29 mouse cellular contexts compared by ENCODE assay signal in the genomic region with DNA sequence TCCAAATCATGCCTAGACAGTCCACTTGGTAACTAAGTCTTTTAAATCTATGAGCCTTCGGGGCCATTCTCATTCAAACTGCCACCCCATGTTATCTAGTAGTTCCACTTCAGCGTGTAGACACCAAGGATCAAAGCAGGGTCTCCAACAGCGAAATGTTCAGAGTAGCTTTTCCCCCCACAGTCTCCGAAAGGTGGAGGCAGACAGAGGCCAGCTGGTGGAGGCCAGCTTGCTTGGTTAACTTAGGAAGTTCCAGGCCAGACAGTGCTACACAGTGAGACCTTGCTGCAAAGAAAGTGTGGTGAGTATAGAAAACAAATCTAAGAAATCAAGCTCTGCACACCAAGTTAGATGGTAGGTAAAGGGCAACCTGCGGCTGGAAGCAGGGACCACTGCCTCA. TPM values are rescaled to one million over a fixed set of nuclear protein-coding genes. Genes with fewer than 3 reads are reported as not detected.
"Had no signal": no experiment of that assay in that cellular context is flagged by ENCODE, and none has a peak within 500 bp of the region (broad histone marks: within the 10 kb centered on the region; RNA-seq: fewer than 3 reads in every experiment).

No protein-coding gene starts in this region.

- H3K4me2 ChIP-seq: heart, embryonic 11.5 days; heart, embryonic 13.5 days; heart, embryonic 15.5 days; hindbrain, embryonic 13.5 days; hindbrain, embryonic 15.5 days; kidney, embryonic 15.5 days; limb, embryonic 13.5 days; limb, embryonic 15.5 days had no signal

- H3K27me3 ChIP-seq: heart, embryonic 13.5 days; heart, embryonic 15.5 days; hindbrain, embryonic 13.5 days; hindbrain, embryonic 15.5 days; kidney, embryonic 15.5 days; limb, embryonic 13.5 days; limb, embryonic 15.5 days had no signal

- H3K4me3 ChIP-seq: heart, adult 2 months; heart, embryonic 13.5 days; heart, embryonic 15.5 days; hindbrain, embryonic 13.5 days; hindbrain, embryonic 15.5 days; kidney, embryonic 15.5 days; limb, embryonic 13.5 days; limb, embryonic 15.5 days had no signal

- H3K36me3 ChIP-seq: heart, embryonic 15.5 days; hindbrain, embryonic 13.5 days; hindbrain, embryonic 15.5 days; limb, embryonic 15.5 days had no signal

- H3K9ac ChIP-seq: forebrain, postnatal 0 days; heart, embryonic 13.5 days; heart, embryonic 15.5 days; hindbrain, embryonic 13.5 days; hindbrain, embryonic 15.5 days; kidney, embryonic 15.5 days; limb, embryonic 13.5 days; limb, embryonic 15.5 days had no signal

- H3K27ac ChIP-seq: heart, embryonic 13.5 days; heart, embryonic 15.5 days; hindbrain, embryonic 13.5 days; hindbrain, embryonic 15.5 days; hindbrain, postnatal 0 days; kidney, embryonic 15.5 days; kidney, postnatal 0 days; limb, embryonic 13.5 days; limb, embryonic 15.5 days had no signal

- DNase-seq: forebrain, postnatal 0 days; gastrocnemius, postnatal 14 days; gastrocnemius, postnatal 36 days; heart, adult 11 months; heart, adult 2 months; heart, postnatal 14 days; heart, postnatal 36 days; kidney, adult 11 months; kidney, adult 2 months; kidney, adult 9 months; kidney, postnatal 14 days; kidney, postnatal 36 days; layer of hippocampus, adult 9-11 months; layer of hippocampus, postnatal 36 days; left cerebral cortex, postnatal 4 days had no signal

- ATAC-seq: forebrain, postnatal 0 days; hindbrain, postnatal 0 days; intestine, embryonic 16.5 days had no signal

- H3K9me3 ChIP-seq: heart, embryonic 13.5 days; heart, embryonic 15.5 days; hindbrain, embryonic 13.5 days; hindbrain, embryonic 15.5 days; kidney, embryonic 15.5 days; limb, embryonic 13.5 days; limb, embryonic 15.5 days had no signal

RNA-seq across cellular contexts. Expression of a gene that starts 8.3 kb away (rescaled TPM):
- polyA plus RNA-seq: hindbrain, embryonic 15.5 days; hindbrain, postnatal 0 days; limb, embryonic 11.5 days; limb, embryonic 15.5 days had no signal

RNA-seq across cellular contexts. Expression of a gene that starts 36.7 kb away (rescaled TPM):
- polyA plus RNA-seq: forebrain, postnatal 0 days; heart, adult 2 months; heart, embryonic 11.5 days; heart, embryonic 13.5 days; heart, embryonic 15.5 days; hindbrain, embryonic 11.5 days; hindbrain, embryonic 13.5 days; hindbrain, embryonic 15.5 days; hindbrain, postnatal 0 days; intestine, embryonic 14.5 days; intestine, embryonic 16.5 days; kidney, postnatal 0 days; limb, embryonic 11.5 days; limb, embryonic 13.5 days; limb, embryonic 15.5 days had no signal
